Mouse (Mus musculus) kidney, adult 2 months (tissue): Measurements from ENCODE around the gene Gm10203. TPM values are rescaled to one million over a fixed set of nuclear protein-coding genes. Genes with fewer than 3 reads are reported as not detected.

ENCODE experiments used
- DNase-seq: peaks from one replicate; pipeline ENCODE4 v3.0.0; 2021
- H3K27ac ChIP-seq: fragments of 200-500 bp; 2 replicates; pipeline ENCODE4 v1.5.1; 2012; ENCODE audit warnings: low read depth, low read length, control low read depth, inconsistent platforms; ENCODE audit not compliant: insufficient read depth
- H3K27me3 ChIP-seq: fragments of 200-500 bp; replicated peaks from 2 replicates; pipeline ENCODE4 v1.6.1; 2012; ENCODE audit warnings: mild to moderate bottlenecking, moderate library complexity, low read length, inconsistent platforms; ENCODE audit not compliant: control insufficient read depth, insufficient read depth
- H3K36me3 ChIP-seq: fragments of 200-500 bp; 2 replicates; pipeline ENCODE4 v1.6.1; 2012; ENCODE audit warnings: mild to moderate bottlenecking, moderate library complexity, low read length, inconsistent platforms; ENCODE audit not compliant: control insufficient read depth, insufficient read depth
- H3K4me1 ChIP-seq: fragments of 200-500 bp; 2 replicates; pipeline ENCODE4 v1.6.1; 2011; ENCODE audit warnings: low read length; ENCODE audit not compliant: control insufficient read depth, insufficient read depth
- H3K4me3 ChIP-seq: fragments of 200-500 bp; 2 replicates; pipeline ENCODE4 v1.5.1; 2011; ENCODE audit warnings: mild to moderate bottlenecking, low read depth, low read length, control low read depth; ENCODE audit not compliant: insufficient read depth
- CTCF ChIP-seq: fragments of 200-500 bp; conservative IDR thresholded peaks from 2 replicates; pipeline ENCODE4 v1.5.1; 2011; ENCODE audit warnings: low read depth, mild to moderate bottlenecking, control low read depth, low read length, moderate library complexity, mixed read lengths; ENCODE audit not compliant: insufficient read depth, insufficient read length
- POLR2A ChIP-seq: fragments of 200-500 bp; IDR thresholded peaks from one replicate; pipeline ENCODE4 v1.6.1; 2011; ENCODE audit warnings: low read depth, low read length, control low read depth
- WGBS: fragments of 180-500 bp; shearing (Covaris S2); methylation state at CpG from one replicate; pipeline ENCODE4 v1.1.7; 2018; 5-methylcytosine and 5-hydroxymethylcytosine counted together
- polyA plus RNA-seq: library from polyadenylated mRNA; depleted of rRNA; stranded (reverse); fragments of >200 nt; gene quantifications from 2 replicates; pipeline ENCODE4 v1.2.3, GENCODE M21; 2012

Gene Gm10203
- polyA plus RNA-seq, 1 experiment = not detected

GRCm38 (mm10) chr6:149134391-149135150, 4.6 kb downstream of the Gm10203 start:
- Histone ChIP-seq H3K4me3 (no peak overlapping the region), H3K27me3 (no peaks in the 10 kb centered on the region), H3K27ac (peak overlapping the region; percentile 82), H3K36me3 (no peaks in the 10 kb centered on the region), H3K4me1 (peaks cover 9% of the 10 kb centered on the region)
- TF ChIP-seq POLR2A (no peak), CTCF (no peak)
- 21% methylated on average over 5 of the region's 5 CpGs for WGBS
- DNase-seq = peak; percentile 24

GRCm38 (mm10) chr6:149135631-149136030, 5.7 kb downstream of the Gm10203 start:
- WGBS = 84% methylated on average over 6 of the region's 6 CpGs
- no peak for DNase-seq
- Histone ChIP-seq H3K36me3 (no peaks in the 10 kb centered on the region), H3K4me3 (no peak overlapping the region), H3K27me3 (no peaks in the 10 kb centered on the region), H3K4me1 (peaks cover 9% of the 10 kb centered on the region), H3K27ac (no peak overlapping the region)
- TF ChIP-seq CTCF = no peak
- no peak for TF ChIP-seq POLR2A

GRCm38 (mm10) chr6:149137936-149138335, 8.0 kb downstream of the Gm10203 start:
- no peak for TF ChIP-seq CTCF
- no peak for TF ChIP-seq POLR2A
- 51% methylated on average over 2 of the region's 2 CpGs for WGBS
- H3K4me1 ChIP-seq = peaks cover 16% of the 10 kb centered on the region
- no peak overlapping the region for H3K4me3 ChIP-seq
- DNase-seq = peak; percentile 31
- no peaks in the 10 kb centered on the region for H3K27me3 ChIP-seq
- no peaks in the 10 kb centered on the region for H3K36me3 ChIP-seq
- no peak overlapping the region for H3K27ac ChIP-seq

GRCm38 (mm10) chr6:149139011-149139410, 9.0 kb downstream of the Gm10203 start:
- peaks cover 14% of the 10 kb centered on the region for H3K4me1 ChIP-seq
- H3K36me3 ChIP-seq = no peaks in the 10 kb centered on the region
- no peak overlapping the region for H3K27ac ChIP-seq
- no peak for DNase-seq
- WGBS = 91% methylated on average over 3 of the region's 3 CpGs
- H3K4me3 ChIP-seq = no peak overlapping the region
- TF ChIP-seq CTCF = no peak
- TF ChIP-seq POLR2A = no peak
- no peaks in the 10 kb centered on the region for H3K27me3 ChIP-seq

- WGBS = 83% methylated on average over 1 of the region's 1 CpGs
- Histone ChIP-seq H3K27me3 (no peaks in the 10 kb centered on the region), H3K36me3 (no peaks in the 10 kb centered on the region), H3K4me3 (no peak within 1 kb of the TSS), H3K4me1 (peaks cover 9% of the 10 kb centered on the region), H3K27ac (no peak within 1 kb of the TSS)
- DNase-seq = no peak
- TF ChIP-seq CTCF (no peak), POLR2A (no peak)
Measured at GRCm38 (mm10) chr6:149139471-149139870, 9.5 kb downstream of the Gm10203 start, which contains the start of gene Etfbkmt. TSS of gene Etfbkmt (plus strand) at chr6:149139849.

- Histone ChIP-seq H3K36me3 (peaks cover 3% of the 10 kb centered on the region; the same call in 1 of the 2 replicates), H3K4me3 (peak overlapping the region; percentile 95), H3K4me1 (peaks cover 7% of the 10 kb centered on the region), H3K27ac (peak overlapping the region; percentile 99), H3K27me3 (no peaks in the 10 kb centered on the region)
- under 1% methylated on average over 36 of the region's 36 CpGs for WGBS
- peak; percentile 92 for DNase-seq
- TF ChIP-seq CTCF (no peak), POLR2A (no peak)
Measured at GRCm38 (mm10) chr6:149141393-149142173, 11.6 kb downstream of the Gm10203 start.

GRCm38 (mm10) chr6:149145143-149145542, 15.2 kb downstream of the Gm10203 start:
- Histone ChIP-seq H3K36me3 (peaks cover 3% of the 10 kb centered on the region; the same call in 1 of the 2 replicates), H3K27me3 (no peaks in the 10 kb centered on the region), H3K4me1 (peaks cover 7% of the 10 kb centered on the region), H3K27ac (no peak overlapping the region), H3K4me3 (no peak overlapping the region)
- TF ChIP-seq POLR2A (no peak), CTCF (no peak)
- WGBS = 58% methylated on average over 1 of the region's 1 CpGs
- peak; percentile 78 for DNase-seq
